Mouse (Mus musculus): ENCODE data around the gene Ide. TPM values are rescaled to one million over a fixed set of nuclear protein-coding genes. Genes with fewer than 3 reads are reported as not detected.
A peak's percentile ranks its signal among the peaks of the same experiment; 100 is the strongest.

Gene Ide
- total and polyA plus RNA-seq, 2 experiments from 2014 or later, result 60.8 to 72.6 TPM

DNA sequence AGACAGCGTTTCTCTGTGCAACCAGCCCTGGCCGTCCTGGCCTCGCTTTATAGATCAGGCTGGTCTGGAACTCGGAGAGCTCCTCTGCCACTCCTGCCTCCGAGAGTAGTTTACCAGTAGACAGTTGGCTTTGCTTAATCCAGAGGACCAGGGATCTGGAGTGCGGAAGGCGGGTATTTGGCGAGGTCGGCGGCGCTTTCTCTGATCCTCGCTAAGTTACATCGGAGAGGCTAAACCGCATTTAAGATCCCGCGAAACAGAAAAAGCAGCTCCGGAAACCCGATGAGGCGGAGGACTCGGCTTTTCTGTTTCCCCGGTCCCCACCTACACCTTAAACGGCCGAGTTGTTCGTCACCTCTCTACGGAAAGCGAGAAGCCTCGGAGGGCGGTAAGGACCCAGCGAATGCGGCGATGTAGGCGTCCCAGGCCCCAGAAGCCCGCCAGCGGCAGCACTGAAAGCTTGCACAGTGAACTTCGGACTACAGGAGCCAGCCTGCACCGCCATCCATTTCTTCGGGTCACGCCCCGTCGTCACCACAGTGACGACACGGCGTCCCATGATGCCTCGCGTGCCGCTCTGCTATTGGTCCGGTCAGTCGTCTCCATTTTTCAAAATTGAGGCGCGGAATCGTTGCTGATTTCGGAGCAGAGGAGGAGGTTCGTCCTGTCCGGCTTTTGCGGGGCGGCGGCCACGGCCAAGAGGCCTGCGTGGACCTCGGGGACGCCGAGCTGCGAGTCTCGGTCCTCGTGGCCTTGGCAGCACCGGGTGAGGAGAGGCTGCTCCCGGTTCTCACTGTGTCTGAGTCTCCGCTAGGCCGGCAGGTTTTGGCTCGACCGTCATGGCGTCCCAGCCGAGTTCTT is 38.3 kb upstream of the Ide start, which contains the start of gene Kif11:
Gene Kif11 (plus strand): TSS at position 649 of the 861 bp plus-strand sequence.
- Histone ChIP-seq H3K36me3 (replicated peaks; ENCODE audit: control insufficient read depth, insufficient read depth, low read length) (no peaks in the 10 kb centered on the region), H3K4me2 (ENCODE audit: low read depth, low read length) (peak within 1 kb of the TSS; percentile 80), H3K4me1 (ENCODE audit: control insufficient read depth, insufficient read depth) (peaks cover 6% of the 10 kb centered on the region; the same call in 1 of the 2 replicates), H3K27me3 (ENCODE audit: control insufficient read depth, insufficient read depth, low read length) (no peaks in the 10 kb centered on the region), H3K4me3 (ENCODE audit: low read depth, low read length) (peak within 1 kb of the TSS; percentile 73), H3K9ac (replicated peaks; ENCODE audit: low read depth, low read length) (peak within 1 kb of the TSS; percentile 85), H3K27ac (ENCODE audit: low read depth) (peak within 1 kb of the TSS; percentile 98), H3K9me3 (replicated peaks; ENCODE audit: control insufficient read depth, low read length) (no peaks in the 10 kb centered on the region)
- DNase-seq (ENCODE audit: low spot score) (peak; percentile 94), ATAC-seq (ENCODE audit: insufficient read depth, low read depth) (peak; percentile 99)
- under 1% methylated on average over 73 of the region's 73 CpGs for WGBS
- TF ChIP-seq CTCF (IDR thresholded peaks at IDR 0.05; ENCODE audit: low read depth), result no peak
- no peak for TF ChIP-seq EP300 (IDR thresholded peaks at IDR 0.05; ENCODE audit: low read depth)

DNA sequence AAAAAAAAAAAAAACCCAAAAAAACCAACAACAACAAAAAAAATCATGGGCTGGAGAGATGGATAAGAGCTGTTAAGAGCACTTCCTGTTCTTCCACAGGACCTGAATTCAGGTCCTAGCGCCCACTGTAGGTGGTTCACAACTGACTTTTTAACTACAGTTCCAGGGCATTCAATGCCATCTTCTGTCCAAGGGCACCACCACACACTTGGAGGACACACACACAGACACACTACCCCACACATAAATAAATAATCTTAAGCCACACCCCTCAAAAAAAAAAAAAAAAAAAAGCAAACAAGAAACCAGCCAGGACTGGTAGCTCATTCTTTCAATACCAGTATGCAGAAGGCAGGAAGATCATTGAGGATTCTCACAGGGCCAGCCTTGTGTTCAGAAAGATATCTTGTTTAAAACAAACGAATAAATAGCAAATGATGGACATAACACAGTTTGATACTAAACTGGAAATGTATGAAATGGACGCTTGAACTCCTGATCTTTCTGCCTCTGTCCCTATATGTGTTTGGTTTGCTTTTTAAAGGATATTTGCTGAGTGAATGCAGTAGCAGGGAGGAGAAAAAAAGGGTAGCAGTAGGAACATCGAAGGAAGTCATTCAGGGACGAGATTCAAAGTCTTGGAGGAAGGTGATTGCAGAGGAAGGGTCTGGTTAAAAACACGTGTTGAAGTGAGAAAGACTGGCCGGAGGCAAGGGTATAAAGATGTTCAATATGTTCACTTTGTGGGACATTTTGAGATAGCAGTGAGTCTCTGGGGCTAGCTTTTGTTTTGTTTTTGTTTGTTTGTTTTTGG is 37.5 kb upstream of the Ide start:
- DNase-seq (ENCODE audit: low spot score) (no peak), ATAC-seq (ENCODE audit: insufficient read depth, low read depth) (no peak)
- 20% methylated on average over 7 of the region's 7 CpGs for WGBS
- H3K9me3 ChIP-seq (replicated peaks; ENCODE audit: control insufficient read depth, low read length), result no peaks in the 10 kb centered on the region
- peak overlapping the region; percentile 85 for H3K9ac ChIP-seq (replicated peaks; ENCODE audit: low read depth, low read length)
- H3K36me3 ChIP-seq (replicated peaks; ENCODE audit: control insufficient read depth, insufficient read depth, low read length), result no peaks in the 10 kb centered on the region
- no peaks in the 10 kb centered on the region for H3K27me3 ChIP-seq (ENCODE audit: control insufficient read depth, insufficient read depth, low read length)
- H3K4me2 ChIP-seq (ENCODE audit: low read depth, low read length), result peak overlapping the region; percentile 80
- TF ChIP-seq CTCF (IDR thresholded peaks at IDR 0.05; ENCODE audit: low read depth), result no peak
- no peak for TF ChIP-seq EP300 (IDR thresholded peaks at IDR 0.05; ENCODE audit: low read depth)
- H3K4me3 ChIP-seq (ENCODE audit: low read depth, low read length), result peak overlapping the region; percentile 73
- H3K27ac ChIP-seq (ENCODE audit: low read depth), result peak overlapping the region; percentile 98
- H3K4me1 ChIP-seq (ENCODE audit: control insufficient read depth, insufficient read depth), result peaks cover 6% of the 10 kb centered on the region; the same call in 1 of the 2 replicates

DNA sequence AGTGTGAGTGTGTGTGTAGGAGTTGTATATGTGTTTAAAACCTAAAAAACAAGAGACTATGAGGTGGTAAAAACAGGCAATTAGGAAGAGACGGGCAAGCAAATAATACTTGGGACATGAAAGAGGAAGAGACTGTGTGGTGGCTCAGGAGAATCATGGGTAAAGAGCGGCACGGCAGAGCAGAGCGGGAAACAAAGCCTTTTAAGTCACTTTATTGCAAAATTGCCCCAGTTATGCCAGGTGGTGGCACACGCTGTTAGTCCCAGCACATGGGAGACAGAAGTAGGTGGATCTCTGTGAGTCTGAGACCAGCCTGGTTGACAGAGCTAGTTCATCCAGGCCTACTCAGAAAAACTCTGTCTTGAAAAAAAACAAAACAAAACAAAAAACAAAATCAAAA is 32.7 kb upstream of the Ide start:
- no peaks in the 10 kb centered on the region for H3K36me3 ChIP-seq (replicated peaks; ENCODE audit: control insufficient read depth, insufficient read depth, low read length)
- no peak overlapping the region for H3K27ac ChIP-seq (ENCODE audit: low read depth)
- 82% methylated on average over 5 of the region's 5 CpGs for WGBS
- no peak for DNase-seq (ENCODE audit: low spot score)
- ATAC-seq (ENCODE audit: insufficient read depth, low read depth), result no peak
- H3K9me3 ChIP-seq (replicated peaks; ENCODE audit: control insufficient read depth, low read length), result no peaks in the 10 kb centered on the region
- no peaks in the 10 kb centered on the region for H3K27me3 ChIP-seq (ENCODE audit: control insufficient read depth, insufficient read depth, low read length)
- no peak overlapping the region for H3K4me2 ChIP-seq (ENCODE audit: low read depth, low read length)
- H3K4me3 ChIP-seq (ENCODE audit: low read depth, low read length), result no peak overlapping the region
- H3K4me1 ChIP-seq (ENCODE audit: control insufficient read depth, insufficient read depth), result peaks cover 4% of the 10 kb centered on the region; the same call in 1 of the 2 replicates
- TF ChIP-seq CTCF (IDR thresholded peaks at IDR 0.05; ENCODE audit: low read depth) (no peak), EP300 (IDR thresholded peaks at IDR 0.05; ENCODE audit: low read depth) (no peak)
- H3K9ac ChIP-seq (replicated peaks; ENCODE audit: low read depth, low read length), result no peak overlapping the region

DNA sequence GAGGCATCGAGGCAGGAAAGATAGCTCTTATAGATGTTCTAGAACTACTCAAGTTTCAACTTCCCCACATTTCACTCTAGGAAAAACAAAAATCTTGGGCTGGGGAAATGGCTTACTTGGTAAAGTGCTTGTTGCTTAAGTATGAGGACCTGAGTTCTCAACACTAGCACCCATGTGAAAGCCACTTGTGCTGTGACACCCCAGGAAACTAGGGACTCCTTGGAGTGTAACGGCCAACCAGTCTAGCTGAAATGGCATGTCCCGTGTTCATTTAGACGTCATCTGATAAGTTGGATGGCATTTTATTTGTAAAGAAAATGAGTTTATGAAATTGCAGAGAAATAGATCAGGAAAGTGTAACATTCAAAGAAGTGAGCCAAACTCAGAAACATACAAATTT is 32.3 kb upstream of the Ide start:
- TF ChIP-seq EP300 (IDR thresholded peaks at IDR 0.05; ENCODE audit: low read depth) (no peak), CTCF (IDR thresholded peaks at IDR 0.05; ENCODE audit: low read depth) (no peak)
- DNase-seq (ENCODE audit: low spot score) (no peak), ATAC-seq (ENCODE audit: insufficient read depth, low read depth) (no peak)
- 76% methylated on average over 4 of the region's 4 CpGs for WGBS
- Histone ChIP-seq H3K4me1 (ENCODE audit: control insufficient read depth, insufficient read depth) (no peaks in the 10 kb centered on the region), H3K9me3 (replicated peaks; ENCODE audit: control insufficient read depth, low read length) (no peaks in the 10 kb centered on the region), H3K9ac (replicated peaks; ENCODE audit: low read depth, low read length) (no peak overlapping the region), H3K27me3 (ENCODE audit: control insufficient read depth, insufficient read depth, low read length) (no peaks in the 10 kb centered on the region), H3K27ac (ENCODE audit: low read depth) (no peak overlapping the region), H3K36me3 (replicated peaks; ENCODE audit: control insufficient read depth, insufficient read depth, low read length) (no peaks in the 10 kb centered on the region), H3K4me3 (ENCODE audit: low read depth, low read length) (no peak overlapping the region), H3K4me2 (ENCODE audit: low read depth, low read length) (no peak overlapping the region)

DNA sequence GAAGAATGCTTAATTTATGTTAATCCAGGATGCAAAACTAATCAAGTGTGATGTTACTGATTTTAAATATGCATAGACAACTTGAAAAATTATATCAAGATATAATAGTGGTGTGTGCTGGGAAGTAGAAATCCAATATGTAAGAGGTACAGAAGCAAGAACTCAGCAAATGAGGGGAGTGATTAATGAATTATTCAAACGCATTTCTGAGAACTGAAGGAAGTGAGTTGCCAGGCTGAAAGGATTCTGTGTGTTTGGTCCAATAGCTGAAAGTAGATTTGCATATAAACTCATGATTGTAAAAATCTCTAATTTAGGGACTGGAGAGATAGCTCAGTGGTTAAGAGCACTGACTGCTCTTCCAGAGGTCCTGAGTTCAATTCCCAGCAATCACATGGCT is 31.3 kb upstream of the Ide start:
- H3K4me3 ChIP-seq (ENCODE audit: low read depth, low read length), result no peak overlapping the region
- no peaks in the 10 kb centered on the region for H3K27me3 ChIP-seq (ENCODE audit: control insufficient read depth, insufficient read depth, low read length)
- TF ChIP-seq CTCF (IDR thresholded peaks at IDR 0.05; ENCODE audit: low read depth), result no peak
- no peak for TF ChIP-seq EP300 (IDR thresholded peaks at IDR 0.05; ENCODE audit: low read depth)
- no peak overlapping the region for H3K4me2 ChIP-seq (ENCODE audit: low read depth, low read length)
- ATAC-seq (ENCODE audit: insufficient read depth, low read depth) (no peak), DNase-seq (ENCODE audit: low spot score) (no peak)
- no peak overlapping the region for H3K27ac ChIP-seq (ENCODE audit: low read depth)
- 79% methylated on average over 1 of the region's 1 CpGs for WGBS
- no peak overlapping the region for H3K9ac ChIP-seq (replicated peaks; ENCODE audit: low read depth, low read length)
- H3K4me1 ChIP-seq (ENCODE audit: control insufficient read depth, insufficient read depth), result no peaks in the 10 kb centered on the region
- H3K36me3 ChIP-seq (replicated peaks; ENCODE audit: control insufficient read depth, insufficient read depth, low read length), result no peaks in the 10 kb centered on the region
- H3K9me3 ChIP-seq (replicated peaks; ENCODE audit: control insufficient read depth, low read length), result no peaks in the 10 kb centered on the region
